Mouse (Mus musculus): ENCODE measurements around the gene Csmd2.

The Csmd2 gene

GRCm38 (mm10) chr4:128402706-128403105, 415.0 kb downstream of the Csmd2 start:
- in situ Hi-C loops (cut with MboI; ENCODE audit: unreplicated experiment in 2 of 2), result no loop called here

- in situ Hi-C loops (cut with MboI; ENCODE audit: unreplicated experiment in 2 of 2), result no loop called here
Measured at GRCm38 (mm10) chr4:128405576-128405975, 417.9 kb downstream of the Csmd2 start.

GRCm38 (mm10) chr4:128407084-128407845, 419.6 kb downstream of the Csmd2 start:
- in situ Hi-C loops (cut with MboI; ENCODE audit: unreplicated experiment in 2 of 2), result no loop called here

- in situ Hi-C loops (cut with MboI; ENCODE audit: unreplicated experiment in 2 of 2), result no loop called here
Measured at GRCm38 (mm10) chr4:128411941-128412630, 424.4 kb downstream of the Csmd2 start.

DNA sequence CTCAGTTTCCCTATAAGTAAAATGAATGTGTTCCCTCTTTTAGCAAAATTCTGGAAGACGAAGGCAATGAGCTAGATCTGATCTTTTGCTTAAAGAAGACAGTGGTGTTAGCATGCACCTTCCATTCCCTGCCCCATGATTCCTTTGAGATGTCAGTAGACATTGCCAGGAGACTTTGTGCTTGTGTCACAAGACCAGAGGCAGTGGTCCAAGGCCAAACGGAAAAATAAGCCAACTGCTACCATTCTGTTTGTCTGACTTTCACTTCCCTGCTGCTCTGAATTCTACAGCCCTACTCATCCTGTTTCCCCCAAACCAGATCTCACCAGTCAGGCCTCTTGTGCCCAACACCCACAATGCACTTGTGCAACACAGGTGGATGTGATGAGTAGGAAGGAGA, 427.1 kb downstream of the Csmd2 start:
- in situ Hi-C loops (cut with MboI; ENCODE audit: unreplicated experiment in 2 of 2), result no loop called here

GRCm38 (mm10) chr4:128419988-128420617, 432.4 kb downstream of the Csmd2 start:
- in situ Hi-C loops (cut with MboI; ENCODE audit: unreplicated experiment in 2 of 2), result no loop called here

DNA sequence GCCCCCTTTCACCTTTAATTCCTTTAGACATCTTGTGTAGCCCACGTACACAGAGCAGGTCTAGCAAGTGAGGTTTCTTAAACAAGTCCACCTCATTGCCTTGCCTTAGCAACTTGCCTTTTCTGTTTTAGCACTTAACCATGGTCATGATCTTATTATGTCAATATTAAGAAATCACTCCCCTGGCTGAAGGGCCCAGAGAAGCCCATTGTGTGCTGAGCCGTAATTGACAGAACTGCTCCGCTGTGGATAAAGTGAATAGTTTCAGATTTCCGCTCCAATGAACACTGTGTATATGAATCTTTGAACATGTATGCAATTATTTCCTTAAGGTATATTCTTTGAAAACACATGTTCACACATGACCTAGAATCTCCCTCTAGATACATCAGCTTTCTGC, 434.8 kb downstream of the Csmd2 start:
- in situ Hi-C loops (cut with MboI; ENCODE audit: unreplicated experiment in 2 of 2), result no loop called here

DNA sequence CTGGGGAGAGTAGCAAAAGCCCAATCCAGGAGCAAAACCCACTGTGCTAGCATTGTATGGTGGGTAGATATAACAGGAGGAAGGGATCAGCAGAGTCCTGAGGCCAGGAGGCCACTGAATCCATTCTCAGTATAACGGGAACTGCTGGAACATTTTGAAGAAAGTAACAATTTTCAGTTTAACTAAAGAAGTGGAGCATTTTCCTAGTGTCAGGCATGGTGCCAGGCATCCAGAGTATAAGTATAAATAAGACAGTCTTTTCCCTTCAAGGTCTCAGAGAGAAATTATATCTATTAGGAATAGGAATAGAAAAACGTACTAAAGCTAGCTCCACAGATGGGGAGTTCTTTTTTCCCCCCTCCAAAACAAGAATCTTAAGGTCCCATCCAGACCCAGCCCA, 437.7 kb downstream of the Csmd2 start:
- in situ Hi-C loops (cut with MboI; ENCODE audit: unreplicated experiment in 2 of 2), result no loop called here

DNA sequence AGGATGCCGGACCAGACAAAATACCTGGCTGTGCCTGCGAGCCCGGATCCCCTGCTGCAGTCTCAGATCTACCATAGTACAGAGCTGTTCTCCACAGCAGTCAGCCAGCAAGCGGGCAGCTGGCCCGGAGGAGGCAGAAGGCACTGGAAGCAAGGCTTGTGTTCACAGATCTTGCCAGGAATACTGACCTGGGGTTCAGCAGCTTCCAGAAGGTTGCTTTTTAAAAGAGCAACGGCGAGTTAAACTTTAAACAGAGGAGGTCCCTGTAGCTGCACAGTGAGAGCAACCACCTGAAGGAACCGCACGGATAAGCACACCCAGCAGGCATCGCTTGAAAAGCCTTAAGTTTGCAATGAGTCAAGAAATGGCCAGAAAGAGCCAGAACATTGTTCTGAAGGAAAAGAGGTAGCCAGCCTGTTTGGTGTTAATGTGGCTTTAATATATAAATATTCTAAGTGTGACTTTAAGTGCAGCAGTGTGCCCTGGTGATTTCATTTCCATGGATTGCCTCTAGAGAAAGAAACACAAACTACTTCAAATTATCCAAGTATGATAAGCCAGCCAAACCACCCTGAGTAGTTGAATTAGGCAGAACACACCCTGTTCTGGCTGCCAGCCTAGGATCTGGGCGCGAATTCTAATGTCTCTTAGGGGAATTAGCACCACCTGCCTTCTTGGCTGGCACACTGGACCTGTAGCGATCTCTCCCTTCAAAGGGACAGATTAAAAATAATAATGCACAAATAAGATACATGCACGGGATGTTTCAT, 439.8 kb downstream of the Csmd2 start:
- in situ Hi-C loops (cut with MboI; ENCODE audit: unreplicated experiment in 2 of 2), result no loop called here

GRCm38 (mm10) chr4:128428303-128429107, 440.8 kb downstream of the Csmd2 start:
- in situ Hi-C loops (cut with MboI; ENCODE audit: unreplicated experiment in 2 of 2), result no loop called here

DNA sequence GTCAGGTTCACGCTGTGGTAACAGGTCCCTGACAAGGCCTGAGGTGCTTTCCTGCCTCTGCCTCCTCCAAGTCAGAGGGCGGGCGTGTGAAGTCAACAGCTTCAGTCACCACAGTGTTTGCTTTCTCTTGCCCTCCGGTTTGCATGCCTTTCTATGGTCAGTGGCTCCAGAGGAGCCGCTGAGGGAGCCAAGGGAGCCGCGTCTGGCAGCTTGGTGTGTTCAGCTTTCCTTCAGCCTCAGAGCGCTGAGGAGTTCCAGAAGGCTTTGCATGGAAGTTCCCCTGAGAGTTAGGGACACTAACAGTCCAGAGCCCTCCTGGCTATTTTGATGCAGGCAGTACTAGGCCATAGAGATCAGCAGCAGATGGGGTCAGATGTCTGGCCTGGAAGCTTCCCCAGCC, 441.9 kb downstream of the Csmd2 start:
- in situ Hi-C loops (cut with MboI; ENCODE audit: unreplicated experiment in 2 of 2), result no loop called here

DNA sequence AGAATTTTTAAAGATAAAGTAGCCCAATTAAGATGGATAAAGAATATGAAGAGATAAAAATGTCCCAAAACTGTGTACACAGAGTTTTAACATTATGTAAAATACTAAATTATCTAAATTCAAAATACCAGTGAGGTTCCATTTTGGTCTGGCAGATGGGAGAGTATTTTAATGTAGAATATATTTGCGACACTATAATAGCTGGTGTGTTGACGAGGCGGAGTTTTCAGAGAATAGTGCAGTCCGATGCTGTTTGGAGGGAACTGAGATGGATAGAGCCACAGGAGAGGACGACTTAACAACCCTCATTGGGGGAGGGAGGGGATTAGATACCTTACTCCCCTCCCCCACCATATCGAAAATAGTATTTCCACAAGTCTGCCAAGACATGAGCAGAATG, 452.9 kb downstream of the Csmd2 start:
- in situ Hi-C loops (cut with MboI; ENCODE audit: unreplicated experiment in 2 of 2), result no loop called here

DNA sequence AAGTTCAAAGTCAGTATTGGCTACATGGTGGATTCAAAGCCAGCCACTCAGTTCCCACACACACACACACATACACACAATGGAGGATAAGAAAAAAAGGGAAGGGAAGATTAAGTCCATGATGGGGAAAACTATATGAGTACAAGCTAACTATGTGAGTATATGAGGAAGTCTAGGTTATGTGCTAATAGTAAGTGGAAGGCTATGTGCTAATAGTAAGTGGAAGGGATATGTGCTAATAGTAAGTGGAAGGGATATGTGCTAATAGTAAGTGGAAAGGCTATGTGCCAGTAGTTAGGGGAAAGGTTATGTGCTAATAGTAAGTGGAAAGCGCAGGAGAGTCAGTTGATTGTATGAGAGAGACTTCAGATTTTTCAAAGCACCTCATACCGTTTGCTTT, 453.6 kb downstream of the Csmd2 start:
- in situ Hi-C loops (cut with MboI; ENCODE audit: unreplicated experiment in 2 of 2), result no loop called here

DNA sequence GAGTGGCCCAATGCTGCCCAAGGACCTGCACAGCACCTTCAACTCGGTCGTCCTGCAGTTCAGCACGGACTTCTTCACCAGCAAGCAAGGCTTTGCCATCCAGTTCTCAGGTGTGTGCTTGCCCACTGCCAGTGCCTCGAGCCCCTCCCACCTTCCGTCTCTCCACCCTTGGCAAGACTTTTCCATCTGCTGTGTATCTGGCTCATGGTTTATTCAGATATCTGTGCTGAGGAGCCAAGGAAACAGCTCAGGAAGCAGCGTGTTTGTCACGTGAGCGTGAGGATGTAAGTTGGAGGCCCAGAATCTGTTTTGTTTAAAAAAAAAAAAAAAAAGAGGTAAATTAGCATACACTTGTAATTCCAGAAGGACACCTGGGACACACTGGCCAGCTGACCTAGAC, 455.1 kb downstream of the Csmd2 start:
- in situ Hi-C loops (cut with MboI; ENCODE audit: unreplicated experiment in 2 of 2), result no loop called here

DNA sequence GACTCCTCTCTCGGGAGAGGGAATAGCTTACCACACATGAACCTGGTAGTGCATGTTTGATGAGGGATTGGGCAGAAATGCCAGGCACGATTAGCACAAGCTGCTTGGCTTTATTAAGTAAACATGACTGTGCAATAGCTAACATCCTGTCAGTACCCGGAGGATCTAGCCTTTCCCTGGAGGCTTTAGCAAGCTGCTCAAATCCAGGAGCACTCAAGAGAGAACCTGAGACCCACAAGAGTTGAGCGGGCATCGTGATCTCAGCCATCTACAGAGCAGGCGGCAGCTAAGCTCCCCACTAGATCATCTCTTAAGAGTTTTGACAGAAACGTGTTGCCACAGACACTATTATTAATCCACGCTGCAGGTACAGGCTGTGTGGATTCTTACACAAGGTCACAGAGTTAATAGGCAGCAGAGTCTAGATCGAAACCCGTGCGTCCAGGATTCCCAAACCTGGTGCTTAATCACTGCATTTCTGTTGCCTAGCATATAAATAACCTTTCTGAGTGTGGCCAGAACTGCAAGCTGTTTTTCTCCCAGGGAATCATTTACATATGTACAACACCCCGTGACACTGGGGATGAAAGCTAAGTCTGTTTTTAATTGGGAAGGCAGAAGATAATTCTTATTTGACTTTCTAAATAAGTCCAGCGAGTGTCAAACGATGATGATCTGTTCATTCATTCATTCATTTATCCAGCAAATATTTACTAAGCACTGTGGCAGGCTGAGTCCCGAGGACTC, 458.0 kb downstream of the Csmd2 start:
- in situ Hi-C loops (cut with MboI; ENCODE audit: unreplicated experiment in 2 of 2), result no loop called here

DNA sequence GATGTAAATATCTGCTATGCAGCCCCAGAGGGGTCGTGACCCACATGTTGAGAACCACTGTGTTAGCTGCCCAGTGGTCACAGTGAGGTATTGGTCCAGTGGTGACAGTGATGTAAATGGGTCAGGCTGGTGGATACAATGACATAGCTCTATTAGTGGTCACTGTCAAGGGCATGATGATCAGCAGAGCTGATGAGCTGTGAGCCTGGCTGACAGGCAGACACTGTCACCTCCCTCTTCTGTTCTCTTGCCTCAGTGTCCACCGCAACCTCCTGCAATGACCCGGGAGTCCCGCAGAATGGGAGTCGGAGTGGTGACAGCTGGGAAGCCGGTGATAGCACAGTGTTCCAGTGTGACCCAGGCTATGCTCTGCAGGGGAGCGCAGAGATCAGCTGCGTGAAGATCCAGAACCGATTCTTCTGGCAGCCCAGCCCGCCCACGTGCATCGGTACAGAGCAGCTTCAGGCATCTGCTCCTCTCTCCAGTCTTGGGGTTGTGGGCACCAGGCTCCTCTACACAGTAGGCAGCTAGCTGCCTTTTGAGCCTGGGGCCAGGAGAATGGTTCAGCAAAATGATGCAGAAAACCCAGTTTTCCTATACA, 461.3 kb downstream of the Csmd2 start:
- in situ Hi-C loops (cut with MboI; ENCODE audit: unreplicated experiment in 2 of 2), result no loop called here

DNA sequence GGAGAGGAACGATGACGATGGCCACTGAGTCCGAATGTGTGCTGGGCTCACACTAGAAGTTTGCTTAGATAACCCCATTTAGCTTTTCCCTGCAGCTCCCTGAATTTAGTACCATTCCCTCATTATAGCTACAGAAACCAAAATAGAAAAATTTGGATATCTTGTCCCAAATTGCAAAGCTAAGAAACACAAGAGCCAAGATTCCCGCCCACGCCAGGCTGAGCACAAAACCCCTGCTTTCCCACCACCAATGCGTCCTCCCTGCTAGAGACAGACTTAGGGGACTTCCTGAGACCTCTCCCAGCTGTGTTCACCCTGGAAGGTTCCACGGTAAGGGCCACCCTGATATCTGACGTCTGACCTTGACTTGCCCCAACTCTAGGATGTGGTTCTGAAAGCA, 462.5 kb downstream of the Csmd2 start:
- in situ Hi-C loops (cut with MboI; ENCODE audit: unreplicated experiment in 2 of 2), result no loop called here

GRCm38 (mm10) chr4:128450974-128451373, 463.3 kb downstream of the Csmd2 start:
- in situ Hi-C loops (cut with MboI; ENCODE audit: unreplicated experiment in 2 of 2), result no loop called here

GRCm38 (mm10) chr4:128451383-128451794, 463.7 kb downstream of the Csmd2 start:
- in situ Hi-C loops (cut with MboI; ENCODE audit: unreplicated experiment in 2 of 2), result no loop called here

Measured in v-Abl transformed pro-B cells (cell line).